Mouse (Mus musculus) kidney, embryonic 15.5 days (tissue): Measurements from ENCODE around the gene Get4. TPM values are rescaled to one million over a fixed set of nuclear protein-coding genes. Genes with fewer than 3 reads are reported as not detected.

Source experiments
- ATAC-seq: fragments of 200-750 bp; cut with Nextera tagmentation; replicated peaks from 2 replicates; pipeline ENCODE4 v1.8.0; 2017; ENCODE audit warnings: moderate TSS enrichment; ENCODE audit not compliant: low FRiP score
- H3K27ac ChIP-seq: fragments of 300-500 bp; sonication (generic); 2 replicates; pipeline ENCODE4 v1.5.1; 2015; ENCODE audit warnings: mild to moderate bottlenecking, inconsistent platforms
- H3K27me3 ChIP-seq: fragments of 300-500 bp; sonication (generic); 2 replicates; pipeline ENCODE4 v1.6.1; 2015; ENCODE audit warnings: inconsistent platforms
- H3K36me3 ChIP-seq: fragments of 300-500 bp; sonication (generic); 2 replicates; pipeline ENCODE4 v1.6.1; 2015; ENCODE audit warnings: inconsistent platforms
- H3K4me1 ChIP-seq: fragments of 300-500 bp; sonication (generic); 2 replicates; pipeline ENCODE4 v1.6.1; 2015; ENCODE audit warnings: inconsistent platforms
- H3K4me2 ChIP-seq: fragments of 300-500 bp; sonication (generic); 2 replicates; pipeline ENCODE4 v1.6.1; 2015; ENCODE audit warnings: moderate library complexity, mild to moderate bottlenecking, inconsistent platforms
- H3K4me3 ChIP-seq: fragments of 300-500 bp; sonication (generic); replicated peaks from 2 replicates; pipeline ENCODE4 v1.5.1; 2015; ENCODE audit warnings: mild to moderate bottlenecking, inconsistent platforms
- H3K9ac ChIP-seq: fragments of 300-500 bp; sonication (generic); 2 replicates; pipeline ENCODE4 v1.6.1; 2015; ENCODE audit warnings: mild to moderate bottlenecking, inconsistent platforms
- H3K9me3 ChIP-seq: fragments of 300-500 bp; sonication (generic); replicated peaks from 2 replicates; pipeline ENCODE4 v1.6.1; 2016; ENCODE audit warnings: inconsistent platforms
- WGBS: fragments of 180-500 bp; shearing (Covaris S2); methylation state at CpG from one replicate; pipeline ENCODE4 v1.1.7; 2015; ENCODE audit warnings: mixed read lengths; 5-methylcytosine and 5-hydroxymethylcytosine counted together
- polyA plus RNA-seq: library from polyadenylated mRNA; unstranded; fragments of >200 nt; fragmentation: Nextera tagmentation; extraction: Ambion mirVana; gene quantifications from 2 replicates; pipeline ENCODE4 v1.2.1, GENCODE M21; 2015

Get4 gene
- 142 and 157 TPM in 2 replicates for polyA plus RNA-seq

- under 1% methylated on average over 88 of the region's 90 CpGs for WGBS
- H3K4me2 ChIP-seq, result peak within 1 kb of the TSS; percentile 73
- H3K27ac ChIP-seq, result peak within 1 kb of the TSS; percentile 93
- no peaks in the 10 kb centered on the region for H3K9me3 ChIP-seq
- H3K4me3 ChIP-seq, result peak within 1 kb of the TSS; percentile 87
- H3K4me1 ChIP-seq, result peaks cover 44% of the 10 kb centered on the region
- peak; percentile 96 for ATAC-seq
- H3K9ac ChIP-seq, result peak within 1 kb of the TSS; percentile 85
- no peaks in the 10 kb centered on the region for H3K27me3 ChIP-seq
- peaks cover 37% of the 10 kb centered on the region for H3K36me3 ChIP-seq
These were observed at the start of gene Get4 for GRCm38 (mm10) chr5:139252081-139252909. Gene Get4 (plus strand): TSS chr5:139252324.

- no peak for ATAC-seq
- Histone ChIP-seq H3K4me2 (no peak overlapping the region), H3K9me3 (no peaks in the 10 kb centered on the region), H3K9ac (no peak overlapping the region), H3K4me1 (peaks cover 24% of the 10 kb centered on the region), H3K27me3 (no peaks in the 10 kb centered on the region), H3K27ac (no peak overlapping the region), H3K4me3 (no peak overlapping the region), H3K36me3 (no peaks in the 10 kb centered on the region; the same call in 1 of the 2 replicates)
- 77% methylated on average over 5 of the region's 5 CpGs for WGBS
These were observed 48.8 kb upstream of the Get4 start for GRCm38 (mm10) chr5:139203312-139203711.

- 59% methylated on average over 4 of the region's 4 CpGs for WGBS
- Histone ChIP-seq H3K4me1 (peaks cover 15% of the 10 kb centered on the region), H3K4me3 (no peak overlapping the region), H3K36me3 (peaks cover 20% of the 10 kb centered on the region), H3K4me2 (no peak overlapping the region), H3K27ac (no peak overlapping the region), H3K9me3 (no peaks in the 10 kb centered on the region), H3K27me3 (no peaks in the 10 kb centered on the region), H3K9ac (no peak overlapping the region)
- no peak for ATAC-seq
These were observed 46.0 kb upstream of the Get4 start for GRCm38 (mm10) chr5:139206081-139206480.

- H3K27me3 ChIP-seq, result no peaks in the 10 kb centered on the region
- no peak overlapping the region for H3K4me2 ChIP-seq
- no peak overlapping the region for H3K9ac ChIP-seq
- H3K36me3 ChIP-seq, result peaks cover 21% of the 10 kb centered on the region
- no peak for ATAC-seq
- H3K4me3 ChIP-seq, result no peak overlapping the region
- peaks cover 12% of the 10 kb centered on the region for H3K4me1 ChIP-seq
- no peak overlapping the region for H3K27ac ChIP-seq
- H3K9me3 ChIP-seq, result no peaks in the 10 kb centered on the region
- WGBS, result 66% methylated on average over 7 of the region's 7 CpGs
These were observed 45.6 kb upstream of the Get4 start for GRCm38 (mm10) chr5:139206525-139206924.

- H3K9ac ChIP-seq, result no peak overlapping the region
- H3K4me1 ChIP-seq, result 0 out of 2 replicates have a peak, but pooled peaks cover 3% of the 10 kb centered on the region
- H3K9me3 ChIP-seq, result no peaks in the 10 kb centered on the region
- H3K27me3 ChIP-seq, result no peaks in the 10 kb centered on the region
- no peak overlapping the region for H3K4me2 ChIP-seq
- H3K36me3 ChIP-seq, result peaks cover 30% of the 10 kb centered on the region
- no peak overlapping the region for H3K27ac ChIP-seq
- no peak for ATAC-seq
- no peak overlapping the region for H3K4me3 ChIP-seq
These were observed 43.9 kb upstream of the Get4 start for GRCm38 (mm10) chr5:139208183-139208582.

- H3K4me1 ChIP-seq, result 0 out of 2 replicates have a peak, but pooled peaks cover 3% of the 10 kb centered on the region
- ATAC-seq, result no peak
- no peaks in the 10 kb centered on the region for H3K27me3 ChIP-seq
- no peak overlapping the region for H3K9ac ChIP-seq
- H3K4me3 ChIP-seq, result no peak overlapping the region
- WGBS, result 90% methylated on average over 10 of the region's 10 CpGs
- H3K36me3 ChIP-seq, result peaks cover 30% of the 10 kb centered on the region
- no peak overlapping the region for H3K4me2 ChIP-seq
- no peak overlapping the region for H3K27ac ChIP-seq
- no peaks in the 10 kb centered on the region for H3K9me3 ChIP-seq
These were observed 43.0 kb upstream of the Get4 start for GRCm38 (mm10) chr5:139208871-139209684.

GRCm38 (mm10) chr5:139209685-139210026, 42.5 kb upstream of the Get4 start:
- H3K4me1 ChIP-seq, result 0 out of 2 replicates have a peak, but pooled peaks cover 3% of the 10 kb centered on the region
- peaks cover 30% of the 10 kb centered on the region for H3K36me3 ChIP-seq
- no peak for ATAC-seq
- 89% methylated on average over 7 of the region's 7 CpGs for whole genome bisulfite sequencing
- no peaks in the 10 kb centered on the region for H3K27me3 ChIP-seq
- no peak overlapping the region for H3K4me2 ChIP-seq
- no peaks in the 10 kb centered on the region for H3K9me3 ChIP-seq
- no peak overlapping the region for H3K9ac ChIP-seq
- no peak overlapping the region for H3K4me3 ChIP-seq
- no peak overlapping the region for H3K27ac ChIP-seq

GRCm38 (mm10) chr5:139211737-139212385, 40.3 kb upstream of the Get4 start:
- Histone ChIP-seq H3K4me3 (no peak overlapping the region), H3K36me3 (peaks cover 49% of the 10 kb centered on the region), H3K27me3 (no peaks in the 10 kb centered on the region), H3K9me3 (no peaks in the 10 kb centered on the region), H3K27ac (no peak overlapping the region), H3K4me2 (no peak overlapping the region), H3K9ac (no peak overlapping the region), H3K4me1 (no peaks in the 10 kb centered on the region)
- no peak for ATAC-seq
- 92% methylated on average over 11 of the region's 11 CpGs for WGBS

- ATAC-seq, result no peak
- H3K27me3 ChIP-seq, result no peaks in the 10 kb centered on the region
- H3K36me3 ChIP-seq, result peaks cover 50% of the 10 kb centered on the region
- H3K27ac ChIP-seq, result no peak overlapping the region
- no peaks in the 10 kb centered on the region for H3K9me3 ChIP-seq
- no peak overlapping the region for H3K9ac ChIP-seq
- no peak overlapping the region for H3K4me2 ChIP-seq
- H3K4me3 ChIP-seq, result no peak overlapping the region
- no peaks in the 10 kb centered on the region for H3K4me1 ChIP-seq
These were observed 37.8 kb upstream of the Get4 start for GRCm38 (mm10) chr5:139214298-139214697.

GRCm38 (mm10) chr5:139215184-139215583, 36.9 kb upstream of the Get4 start:
- WGBS, result 94% methylated on average over 5 of the region's 5 CpGs
- peaks cover 51% of the 10 kb centered on the region for H3K36me3 ChIP-seq
- ATAC-seq, result no peak

GRCm38 (mm10) chr5:139216121-139216520, 36.0 kb upstream of the Get4 start:
- Histone ChIP-seq H3K27me3 (no peaks in the 10 kb centered on the region), H3K36me3 (peaks cover 48% of the 10 kb centered on the region), H3K4me2 (no peak overlapping the region), H3K27ac (no peak overlapping the region), H3K4me1 (no peaks in the 10 kb centered on the region), H3K4me3 (no peak overlapping the region), H3K9me3 (no peaks in the 10 kb centered on the region), H3K9ac (no peak overlapping the region)
- 91% methylated on average over 2 of the region's 2 CpGs for WGBS
- no peak for ATAC-seq

More at GRCm38 (mm10) chr5:139215184-139215583, 36.9 kb upstream of the Get4 start:
- Histone ChIP-seq H3K4me3 (no peak overlapping the region), H3K9ac (no peak overlapping the region), H3K9me3 (no peaks in the 10 kb centered on the region), H3K27me3 (no peaks in the 10 kb centered on the region), H3K4me2 (no peak overlapping the region), H3K4me1 (no peaks in the 10 kb centered on the region), H3K27ac (no peak overlapping the region)

- Histone ChIP-seq H3K36me3 (peaks cover 55% of the 10 kb centered on the region), H3K27me3 (no peaks in the 10 kb centered on the region), H3K27ac (no peak overlapping the region), H3K9ac (no peak overlapping the region), H3K4me1 (no peaks in the 10 kb centered on the region), H3K9me3 (no peaks in the 10 kb centered on the region), H3K4me2 (no peak overlapping the region), H3K4me3 (no peak overlapping the region)
- ATAC-seq, result no peak
- WGBS, result 92% methylated on average over 3 of the region's 3 CpGs
These were observed 35.4 kb upstream of the Get4 start for GRCm38 (mm10) chr5:139216774-139217173.
